Mouse (Mus musculus): ENCODE data around the gene Il7r. TPM values are rescaled to one million over a fixed set of nuclear protein-coding genes. Genes with fewer than 3 reads are reported as not detected.
"Not testable (repeated sequence)": the region's sequence is repeated elsewhere in the genome, so short reads cannot be mapped to it uniquely, and the experiment has no call there.

The Il7r gene
- total and polyA plus RNA-seq, 2 experiments = 0.09 to 0.46 TPM

- no peak overlapping the region for H3K9ac ChIP-seq (ENCODE audit: low read depth, low read length)
- no peak for DNase-seq (ENCODE audit: extremely low read depth, low read depth, low spot score)
- no peaks in the 10 kb centered on the region; the same call in 1 of the 2 replicates for H3K4me1 ChIP-seq (ENCODE audit: control insufficient read depth, insufficient read depth, low read length)
- H3K27me3 ChIP-seq (ENCODE audit: control insufficient read depth, insufficient read depth, low read length) = no peaks in the 10 kb centered on the region
- no peaks in the 10 kb centered on the region for H3K79me2 ChIP-seq (ENCODE audit: control insufficient read depth, insufficient read depth, low read length)
- TF ChIP-seq CTCF (IDR thresholded peaks at IDR 0.05; ENCODE audit: low read depth, low read length) = no peak
- TF ChIP-seq POLR2A (IDR thresholded peaks at IDR 0.05; ENCODE audit: extremely low read depth, insufficient read depth, low read length) = no peak
- H3K36me3 ChIP-seq (ENCODE audit: control insufficient read depth, insufficient read depth, low read length) = no peaks in the 10 kb centered on the region
- H3K27ac ChIP-seq (replicated peaks; ENCODE audit: insufficient read depth, low read depth, low read length) = no peak overlapping the region
- WGBS = 87% methylated on average over 4 of the region's 4 CpGs
- H3K4me3 ChIP-seq (ENCODE audit: insufficient read depth, low read depth, low read length) = no peak overlapping the region
Measured at GRCm38 (mm10) chr15:9567316-9567715, 37.3 kb upstream of the Il7r start.

- H3K9ac ChIP-seq (ENCODE audit: low read depth, low read length) = no peak overlapping the region
- no peak overlapping the region for H3K4me3 ChIP-seq (ENCODE audit: insufficient read depth, low read depth, low read length)
- H3K27ac ChIP-seq (replicated peaks; ENCODE audit: insufficient read depth, low read depth, low read length) = no peak overlapping the region
- H3K4me1 ChIP-seq (ENCODE audit: control insufficient read depth, insufficient read depth, low read length) = no peaks in the 10 kb centered on the region; the same call in 1 of the 2 replicates
- DNase-seq (ENCODE audit: extremely low read depth, low read depth, low spot score) = no peak
- WGBS = 46% methylated on average over 6 of the region's 6 CpGs
- H3K36me3 ChIP-seq (ENCODE audit: control insufficient read depth, insufficient read depth, low read length) = no peaks in the 10 kb centered on the region
- H3K27me3 ChIP-seq (ENCODE audit: control insufficient read depth, insufficient read depth, low read length) = no peaks in the 10 kb centered on the region
- no peaks in the 10 kb centered on the region for H3K79me2 ChIP-seq (ENCODE audit: control insufficient read depth, insufficient read depth, low read length)
- no peak for TF ChIP-seq POLR2A (IDR thresholded peaks at IDR 0.05; ENCODE audit: extremely low read depth, insufficient read depth, low read length)
- no peak for TF ChIP-seq CTCF (IDR thresholded peaks at IDR 0.05; ENCODE audit: low read depth, low read length)
Measured at GRCm38 (mm10) chr15:9565396-9565795, 35.4 kb upstream of the Il7r start.

GRCm38 (mm10) chr15:9564156-9564555 is 34.2 kb upstream of the Il7r start:
- TF ChIP-seq CTCF (IDR thresholded peaks at IDR 0.05; ENCODE audit: low read depth, low read length) = no peak
- TF ChIP-seq POLR2A (IDR thresholded peaks at IDR 0.05; ENCODE audit: extremely low read depth, insufficient read depth, low read length) = no peak
- no peaks in the 10 kb centered on the region for H3K79me2 ChIP-seq (ENCODE audit: control insufficient read depth, insufficient read depth, low read length)
- H3K9ac ChIP-seq (ENCODE audit: low read depth, low read length) = no peak overlapping the region
- no peaks in the 10 kb centered on the region for H3K36me3 ChIP-seq (ENCODE audit: control insufficient read depth, insufficient read depth, low read length)
- H3K4me3 ChIP-seq (ENCODE audit: insufficient read depth, low read depth, low read length) = no peak overlapping the region
- no peak overlapping the region for H3K27ac ChIP-seq (replicated peaks; ENCODE audit: insufficient read depth, low read depth, low read length)
- no peaks in the 10 kb centered on the region; the same call in 1 of the 2 replicates for H3K4me1 ChIP-seq (ENCODE audit: control insufficient read depth, insufficient read depth, low read length)
- WGBS = 71% methylated on average over 3 of the region's 3 CpGs
- DNase-seq (ENCODE audit: extremely low read depth, low read depth, low spot score) = no peak
- no peaks in the 10 kb centered on the region for H3K27me3 ChIP-seq (ENCODE audit: control insufficient read depth, insufficient read depth, low read length)

- not testable (repeated sequence) for H3K27me3 ChIP-seq (ENCODE audit: control insufficient read depth, insufficient read depth, low read length); H3K27ac ChIP-seq (replicated peaks; ENCODE audit: insufficient read depth, low read depth, low read length); H3K9ac ChIP-seq (ENCODE audit: low read depth, low read length); DNase-seq (ENCODE audit: extremely low read depth, low read depth, low spot score); H3K4me3 ChIP-seq (ENCODE audit: insufficient read depth, low read depth, low read length); H3K79me2 ChIP-seq (ENCODE audit: control insufficient read depth, insufficient read depth, low read length); H3K36me3 ChIP-seq (ENCODE audit: control insufficient read depth, insufficient read depth, low read length); H3K4me1 ChIP-seq (ENCODE audit: control insufficient read depth, insufficient read depth, low read length)
- 90% methylated on average over 15 of the region's 15 CpGs for WGBS
Measured at GRCm38 (mm10) chr15:9557264-9557663, 27.3 kb upstream of the Il7r start.

GRCm38 (mm10) chr15:9548951-9549350 is 19.0 kb upstream of the Il7r start:
- Histone ChIP-seq H3K36me3 (ENCODE audit: control insufficient read depth, insufficient read depth, low read length) (no peaks in the 10 kb centered on the region), H3K27ac (replicated peaks; ENCODE audit: insufficient read depth, low read depth, low read length) (no peak overlapping the region), H3K27me3 (ENCODE audit: control insufficient read depth, insufficient read depth, low read length) (no peaks in the 10 kb centered on the region), H3K79me2 (ENCODE audit: control insufficient read depth, insufficient read depth, low read length) (no peaks in the 10 kb centered on the region), H3K4me3 (ENCODE audit: insufficient read depth, low read depth, low read length) (no peak overlapping the region), H3K4me1 (ENCODE audit: control insufficient read depth, insufficient read depth, low read length) (no peaks in the 10 kb centered on the region), H3K9ac (ENCODE audit: low read depth, low read length) (no peak overlapping the region)
- WGBS = 94% methylated on average over 2 of the region's 2 CpGs
- DNase-seq (ENCODE audit: extremely low read depth, low read depth, low spot score) = no peak
- TF ChIP-seq CTCF (IDR thresholded peaks at IDR 0.05; ENCODE audit: low read depth, low read length) (no peak), POLR2A (IDR thresholded peaks at IDR 0.05; ENCODE audit: extremely low read depth, insufficient read depth, low read length) (no peak)

GRCm38 (mm10) chr15:9535200-9535599 is 5.2 kb upstream of the Il7r start:
- Histone ChIP-seq H3K9ac (ENCODE audit: low read depth, low read length) (no peak overlapping the region), H3K36me3 (ENCODE audit: control insufficient read depth, insufficient read depth, low read length) (no peaks in the 10 kb centered on the region), H3K4me3 (ENCODE audit: insufficient read depth, low read depth, low read length) (no peak overlapping the region), H3K27ac (replicated peaks; ENCODE audit: insufficient read depth, low read depth, low read length) (no peak overlapping the region), H3K27me3 (ENCODE audit: control insufficient read depth, insufficient read depth, low read length) (no peaks in the 10 kb centered on the region), H3K79me2 (ENCODE audit: control insufficient read depth, insufficient read depth, low read length) (no peaks in the 10 kb centered on the region), H3K4me1 (ENCODE audit: control insufficient read depth, insufficient read depth, low read length) (no peaks in the 10 kb centered on the region)
- DNase-seq (ENCODE audit: extremely low read depth, low read depth, low spot score) = no peak
- TF ChIP-seq POLR2A (IDR thresholded peaks at IDR 0.05; ENCODE audit: extremely low read depth, insufficient read depth, low read length) (no peak), CTCF (IDR thresholded peaks at IDR 0.05; ENCODE audit: low read depth, low read length) (no peak)
- 85% methylated on average over 1 of the region's 1 CpGs for WGBS

Measured in liver, adult 2 months (tissue).